Mouse (Mus musculus): ENCODE measurements around the gene Xpo4. TPM values are rescaled to one million over a fixed set of nuclear protein-coding genes. Genes with fewer than 3 reads are reported as not detected.
"Not testable (repeated sequence)": the region's sequence is repeated elsewhere in the genome, so short reads cannot be mapped to it uniquely, and the experiment has no call there.

Xpo4 gene
- polyA plus RNA-seq, 1 experiment from 2014 or later, result 13.0 TPM

GRCm38 (mm10) chr14:57664311-57664821 lies 864 bp downstream of the Xpo4 start:
- Histone ChIP-seq H3K27ac (ENCODE audit: low read length) (peak overlapping the region; percentile 94), H3K36me3 (ENCODE audit: control insufficient read depth, insufficient read depth) (no peaks in the 10 kb centered on the region), H3K9me3 (replicated peaks; ENCODE audit: control insufficient read depth, low read length) (no peaks in the 10 kb centered on the region), H3K4me2 (ENCODE audit: low read depth, low read length) (peak overlapping the region; percentile 92), H3K27me3 (ENCODE audit: control insufficient read depth, insufficient read depth, low read length) (no peaks in the 10 kb centered on the region), H3K9ac (ENCODE audit: low read length) (peak overlapping the region; percentile 93), H3K4me3 (ENCODE audit: low read length) (peak overlapping the region; percentile 97), H3K4me1 (ENCODE audit: control insufficient read depth, insufficient read depth, low read length) (peaks cover 9% of the 10 kb centered on the region)
- WGBS, result under 1% methylated on average over 19 of the region's 19 CpGs
- peak; percentile 30; the same call in 1 of the 2 replicates for ATAC-seq (replicated peaks; ENCODE audit: extremely low read depth, insufficient read depth, low FRiP score)

DNA sequence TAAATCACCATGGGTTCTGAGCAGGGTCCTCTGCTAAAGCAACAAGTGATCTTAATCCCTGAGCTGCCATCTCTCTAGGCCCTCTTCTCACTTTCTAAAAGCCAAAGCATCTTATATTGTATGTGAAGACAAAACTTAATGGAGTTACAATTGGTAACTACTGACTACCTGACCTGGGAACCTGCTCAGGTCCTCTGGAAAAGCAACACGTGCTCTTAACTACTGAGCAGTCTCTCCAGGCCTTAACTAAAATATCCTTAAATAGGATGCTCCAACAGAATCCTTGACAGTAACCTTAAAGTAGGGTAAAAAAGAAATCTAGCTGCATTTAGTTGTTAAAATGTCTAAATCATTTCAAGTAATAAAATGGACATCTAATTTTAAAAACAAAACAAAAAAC lies 1.6 kb downstream of the Xpo4 start:
- Histone ChIP-seq H3K4me2 (ENCODE audit: low read depth, low read length) (peak overlapping the region; percentile 92), H3K27ac (ENCODE audit: low read length) (no peak overlapping the region), H3K4me1 (ENCODE audit: control insufficient read depth, insufficient read depth, low read length) (peaks cover 9% of the 10 kb centered on the region), H3K36me3 (ENCODE audit: control insufficient read depth, insufficient read depth) (no peaks in the 10 kb centered on the region), H3K27me3 (ENCODE audit: control insufficient read depth, insufficient read depth, low read length) (no peaks in the 10 kb centered on the region), H3K4me3 (ENCODE audit: low read length) (peak overlapping the region; percentile 97), H3K9ac (ENCODE audit: low read length) (peak overlapping the region; percentile 93; the same call in 1 of the 2 replicates), H3K9me3 (replicated peaks; ENCODE audit: control insufficient read depth, low read length) (no peaks in the 10 kb centered on the region)
- WGBS, result 22% methylated on average over 1 of the region's 1 CpGs
- no peak for ATAC-seq (replicated peaks; ENCODE audit: extremely low read depth, insufficient read depth, low FRiP score)

DNA sequence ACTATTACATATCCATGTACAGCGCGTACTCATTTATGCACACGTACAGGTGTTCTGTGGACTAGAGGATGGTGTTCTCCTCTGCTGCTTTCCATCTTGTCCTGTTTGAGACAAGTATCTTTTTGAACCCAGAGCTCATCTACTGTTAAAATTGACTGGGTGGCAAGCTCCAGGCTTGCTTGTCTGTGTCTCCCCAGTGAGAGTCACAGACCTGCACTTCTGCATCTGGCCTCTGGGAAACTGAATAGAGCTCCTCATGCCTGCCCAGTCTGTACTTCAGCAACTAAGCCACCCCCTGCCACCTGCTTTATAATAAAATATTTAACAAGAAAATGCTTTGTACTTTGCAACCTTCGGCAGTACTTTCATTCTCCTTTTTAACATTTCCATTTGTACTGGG lies 6.9 kb downstream of the Xpo4 start:
- Histone ChIP-seq H3K9me3 (replicated peaks; ENCODE audit: control insufficient read depth, low read length) (no peaks in the 10 kb centered on the region), H3K27ac (ENCODE audit: low read length) (no peak overlapping the region), H3K4me1 (ENCODE audit: control insufficient read depth, insufficient read depth, low read length) (no peaks in the 10 kb centered on the region), H3K9ac (ENCODE audit: low read length) (no peak overlapping the region), H3K4me2 (ENCODE audit: low read depth, low read length) (no peak overlapping the region), H3K27me3 (ENCODE audit: control insufficient read depth, insufficient read depth, low read length) (no peaks in the 10 kb centered on the region), H3K36me3 (ENCODE audit: control insufficient read depth, insufficient read depth) (no peaks in the 10 kb centered on the region), H3K4me3 (ENCODE audit: low read length) (no peak overlapping the region)
- WGBS, result 97% methylated on average over 4 of the region's 4 CpGs
- no peak for ATAC-seq (replicated peaks; ENCODE audit: extremely low read depth, insufficient read depth, low FRiP score)

DNA sequence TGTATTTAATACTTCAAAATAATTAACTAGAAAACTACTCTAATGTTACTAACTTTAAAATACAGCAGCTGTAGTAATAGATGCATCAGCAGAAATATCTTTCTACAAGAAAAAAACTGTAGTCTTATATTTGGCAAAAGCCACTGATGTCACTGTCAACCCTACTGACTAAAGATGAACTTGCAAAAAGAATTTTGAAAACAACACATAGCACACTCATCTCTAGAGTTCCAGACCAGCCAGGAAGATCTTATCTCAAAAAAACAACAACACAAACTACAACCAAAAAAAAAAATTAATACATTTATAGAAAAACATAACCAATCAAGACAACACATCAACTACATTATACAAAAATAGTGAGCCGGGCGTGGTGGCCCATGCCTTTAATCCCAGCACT lies 7.7 kb downstream of the Xpo4 start:
- no peak for ATAC-seq (replicated peaks; ENCODE audit: extremely low read depth, insufficient read depth, low FRiP score)
- Histone ChIP-seq H3K27ac (ENCODE audit: low read length) (no peak overlapping the region), H3K4me1 (ENCODE audit: control insufficient read depth, insufficient read depth, low read length) (peaks cover 3% of the 10 kb centered on the region; the same call in 1 of the 2 replicates), H3K27me3 (ENCODE audit: control insufficient read depth, insufficient read depth, low read length) (no peaks in the 10 kb centered on the region), H3K4me2 (ENCODE audit: low read depth, low read length) (no peak overlapping the region), H3K36me3 (ENCODE audit: control insufficient read depth, insufficient read depth) (no peaks in the 10 kb centered on the region), H3K9me3 (replicated peaks; ENCODE audit: control insufficient read depth, low read length) (no peaks in the 10 kb centered on the region), H3K4me3 (ENCODE audit: low read length) (no peak overlapping the region), H3K9ac (ENCODE audit: low read length) (no peak overlapping the region)
- WGBS, result 100% methylated on average over 2 of the region's 2 CpGs

GRCm38 (mm10) chr14:57656519-57656918 lies 8.7 kb downstream of the Xpo4 start:
- ATAC-seq (replicated peaks; ENCODE audit: extremely low read depth, insufficient read depth, low FRiP score); H3K27ac ChIP-seq (ENCODE audit: low read length); H3K9me3 ChIP-seq (replicated peaks; ENCODE audit: control insufficient read depth, low read length); H3K4me2 ChIP-seq (ENCODE audit: low read depth, low read length); H3K4me3 ChIP-seq (ENCODE audit: low read length); H3K36me3 ChIP-seq (ENCODE audit: control insufficient read depth, insufficient read depth); H3K27me3 ChIP-seq (ENCODE audit: control insufficient read depth, insufficient read depth, low read length); H3K9ac ChIP-seq (ENCODE audit: low read length); H3K4me1 ChIP-seq (ENCODE audit: control insufficient read depth, insufficient read depth, low read length): not testable (repeated sequence)
- 89% methylated on average over 3 of the region's 3 CpGs for WGBS

- Histone ChIP-seq H3K36me3 (ENCODE audit: control insufficient read depth, insufficient read depth) (no peaks in the 10 kb centered on the region), H3K9ac (ENCODE audit: low read length) (no peak overlapping the region), H3K27me3 (ENCODE audit: control insufficient read depth, insufficient read depth, low read length) (no peaks in the 10 kb centered on the region), H3K4me1 (ENCODE audit: control insufficient read depth, insufficient read depth, low read length) (peaks cover 3% of the 10 kb centered on the region; the same call in 1 of the 2 replicates), H3K4me2 (ENCODE audit: low read depth, low read length) (no peak overlapping the region), H3K9me3 (replicated peaks; ENCODE audit: control insufficient read depth, low read length) (no peaks in the 10 kb centered on the region), H3K4me3 (ENCODE audit: low read length) (no peak overlapping the region), H3K27ac (ENCODE audit: low read length) (no peak overlapping the region)
- ATAC-seq (replicated peaks; ENCODE audit: extremely low read depth, insufficient read depth, low FRiP score), result no peak
Observed at GRCm38 (mm10) chr14:57649501-57649900, 15.7 kb downstream of the Xpo4 start.

DNA sequence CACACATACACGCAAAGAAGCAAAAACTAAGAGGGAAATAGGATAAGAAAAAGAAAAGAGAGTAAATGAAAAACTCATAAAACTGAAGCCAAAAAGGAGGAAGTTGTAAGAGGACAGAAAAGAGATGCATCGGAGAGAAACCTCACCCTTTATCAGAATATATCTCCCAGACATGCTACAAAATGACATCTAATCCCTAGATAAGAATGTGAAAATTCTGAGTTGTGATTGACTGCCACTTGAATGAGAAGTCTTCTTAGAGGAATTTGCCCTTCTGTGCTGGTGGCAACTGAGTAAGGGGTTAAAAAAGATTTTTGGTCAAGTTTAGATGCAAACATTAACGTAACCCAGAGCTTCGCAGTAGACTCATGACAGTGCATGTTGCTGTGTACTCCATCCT lies 19.1 kb downstream of the Xpo4 start:
- WGBS, result 88% methylated on average over 4 of the region's 4 CpGs

GRCm38 (mm10) chr14:57639153-57639552 lies 26.1 kb downstream of the Xpo4 start:
- ATAC-seq (replicated peaks; ENCODE audit: extremely low read depth, insufficient read depth, low FRiP score), result 0 out of 2 replicates have a peak, but pooled peaks have one; percentile 37
- no peaks in the 10 kb centered on the region for H3K27me3 ChIP-seq (ENCODE audit: control insufficient read depth, insufficient read depth, low read length)
- H3K27ac ChIP-seq (ENCODE audit: low read length), result peak overlapping the region; percentile 23; the same call in 1 of the 2 replicates
- WGBS, result 81% methylated on average over 3 of the region's 3 CpGs
- H3K4me1 ChIP-seq (ENCODE audit: control insufficient read depth, insufficient read depth, low read length), result peaks cover 12% of the 10 kb centered on the region
- H3K9me3 ChIP-seq (replicated peaks; ENCODE audit: control insufficient read depth, low read length), result no peaks in the 10 kb centered on the region
- H3K4me3 ChIP-seq (ENCODE audit: low read length), result no peak overlapping the region
- no peak overlapping the region for H3K4me2 ChIP-seq (ENCODE audit: low read depth, low read length)
- H3K36me3 ChIP-seq (ENCODE audit: control insufficient read depth, insufficient read depth), result 0 out of 2 replicates have a peak, but pooled peaks cover 5% of the 10 kb centered on the region
- no peak overlapping the region for H3K9ac ChIP-seq (ENCODE audit: low read length)

More for the DNA sequence above, 19.1 kb downstream of the Xpo4 start:
- no peaks in the 10 kb centered on the region for H3K9me3 ChIP-seq (replicated peaks; ENCODE audit: control insufficient read depth, low read length)
- H3K27ac ChIP-seq (ENCODE audit: low read length), result no peak overlapping the region
- 0 out of 2 replicates have a peak, but pooled peaks cover 5% of the 10 kb centered on the region for H3K36me3 ChIP-seq (ENCODE audit: control insufficient read depth, insufficient read depth)
- H3K4me2 ChIP-seq (ENCODE audit: low read depth, low read length), result no peak overlapping the region
- ATAC-seq (replicated peaks; ENCODE audit: extremely low read depth, insufficient read depth, low FRiP score), result no peak
- no peaks in the 10 kb centered on the region for H3K4me1 ChIP-seq (ENCODE audit: control insufficient read depth, insufficient read depth, low read length)
- no peak overlapping the region for H3K4me3 ChIP-seq (ENCODE audit: low read length)
- no peaks in the 10 kb centered on the region for H3K27me3 ChIP-seq (ENCODE audit: control insufficient read depth, insufficient read depth, low read length)
- H3K9ac ChIP-seq (ENCODE audit: low read length), result no peak overlapping the region

DNA sequence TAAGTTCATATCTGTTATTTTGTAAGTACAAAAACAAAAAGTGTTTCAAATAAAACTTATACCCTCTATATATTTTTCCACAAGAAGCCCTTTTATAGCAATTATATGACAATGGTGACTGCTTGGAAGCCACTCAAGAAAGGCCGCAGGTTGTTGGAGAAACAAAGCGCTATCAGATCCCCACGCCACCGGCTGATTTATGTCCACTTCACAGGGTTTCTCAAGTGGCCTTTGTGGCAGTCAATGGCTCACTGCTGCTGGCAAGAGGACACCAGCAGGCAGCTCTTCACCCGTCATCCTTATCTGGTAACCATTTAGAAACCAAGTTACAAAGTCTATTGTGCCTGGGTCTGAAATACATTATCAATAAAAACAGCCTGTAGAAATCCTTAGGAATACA lies 31.1 kb downstream of the Xpo4 start:
- no peaks in the 10 kb centered on the region for H3K9me3 ChIP-seq (replicated peaks; ENCODE audit: control insufficient read depth, low read length)
- no peak for ATAC-seq (replicated peaks; ENCODE audit: extremely low read depth, insufficient read depth, low FRiP score)
- no peak overlapping the region for H3K27ac ChIP-seq (ENCODE audit: low read length)
- no peak overlapping the region for H3K4me3 ChIP-seq (ENCODE audit: low read length)
- no peak overlapping the region for H3K4me2 ChIP-seq (ENCODE audit: low read depth, low read length)
- no peaks in the 10 kb centered on the region for H3K27me3 ChIP-seq (ENCODE audit: control insufficient read depth, insufficient read depth, low read length)
- peaks cover 23% of the 10 kb centered on the region for H3K4me1 ChIP-seq (ENCODE audit: control insufficient read depth, insufficient read depth, low read length)
- no peaks in the 10 kb centered on the region for H3K36me3 ChIP-seq (ENCODE audit: control insufficient read depth, insufficient read depth)
- no peak overlapping the region for H3K9ac ChIP-seq (ENCODE audit: low read length)
- 42% methylated on average over 5 of the region's 5 CpGs for WGBS

Measured in heart, embryonic 16.5 days (tissue).